ENCODE assay signal across 10 mouse cellular contexts in genomic region chr11:113294518-113294917, GRCm38 (mm10).
DNase-seq lines count a peak whose midpoint lies in the region; ATAC-seq lines count a peak whose summit lies in the region.
"Had no signal": no experiment of that assay in that cellular context is flagged by ENCODE, and none has a peak within 500 bp of the region (broad histone marks: within the 10 kb centered on the region; RNA-seq: fewer than 3 reads in every experiment).

No protein-coding gene starts in this region.

- ATAC-seq in forebrain, embryonic 16.5 days, result peak; percentile 60
- ATAC-seq in neural tube, embryonic 14.5 days (ENCODE audit: low read depth), result peak; percentile 80
- ATAC-seq in liver, embryonic 12.5 days, result no peak

- no peaks in the 10 kb centered on the region for H3K27me3 ChIP-seq in forebrain, embryonic 16.5 days (replicated peaks; ENCODE audit: control insufficient read depth, insufficient read depth, low read length)
- H3K27me3 ChIP-seq in neural tube, embryonic 14.5 days (ENCODE audit: control insufficient read depth, insufficient read depth, low read length), result no peaks in the 10 kb centered on the region
- no peaks in the 10 kb centered on the region for H3K27me3 ChIP-seq in liver, embryonic 12.5 days (replicated peaks)

- no peak overlapping the region for H3K4me2 ChIP-seq in forebrain, embryonic 16.5 days (ENCODE audit: low read length)
- H3K4me2 ChIP-seq in neural tube, embryonic 14.5 days (ENCODE audit: low read depth, low read length), result no peak overlapping the region
- no peak overlapping the region for H3K4me2 ChIP-seq in liver, embryonic 12.5 days

- no peaks in the 10 kb centered on the region for H3K36me3 ChIP-seq in forebrain, embryonic 16.5 days (ENCODE audit: control insufficient read depth, insufficient read depth)
- H3K36me3 ChIP-seq in neural tube, embryonic 14.5 days (ENCODE audit: control insufficient read depth, insufficient read depth, low read length), result no peaks in the 10 kb centered on the region
- no peaks in the 10 kb centered on the region for H3K36me3 ChIP-seq in liver, embryonic 12.5 days

- WGBS in forebrain, embryonic 16.5 days, result 17% methylated on average over 8 of the region's 8 CpGs
- 12% methylated on average over 8 of the region's 8 CpGs for WGBS in neural tube, embryonic 14.5 days
- 59% methylated on average over 8 of the region's 8 CpGs for WGBS in liver, embryonic 12.5 days (ENCODE audit: insufficient replicate concordance)

- peak overlapping the region; percentile 33; the same call in 1 of the 2 replicates for H3K27ac ChIP-seq in forebrain, embryonic 16.5 days (ENCODE audit: low read length)
- peak overlapping the region; percentile 6; the same call in 1 of the 2 replicates for H3K27ac ChIP-seq in neural tube, embryonic 14.5 days (ENCODE audit: low read depth, low read length)
- H3K27ac ChIP-seq in liver, embryonic 12.5 days, result no peak overlapping the region

- peak; percentile 74 for DNase-seq in retina, postnatal 1 day
- no peak for DNase-seq in retina, embryonic 14.5 days (ENCODE audit: low spot score)
- DNase-seq in layer of hippocampus, postnatal 10 days (ENCODE audit: low spot score in 2 of 2), result peak; percentile 38 to 47
- DNase-seq in gastrocnemius, postnatal 4 days (ENCODE audit: low spot score in 2 of 2), result no peak
- DNase-seq in adrenal gland, postnatal 4 days (ENCODE audit: low spot score in 2 of 2), result no peak
- DNase-seq: right cerebral cortex, postnatal 25 days had no signal

- no peak overlapping the region for H3K4me3 ChIP-seq in forebrain, embryonic 16.5 days (replicated peaks; ENCODE audit: low read length)
- H3K4me3 ChIP-seq in neural tube, embryonic 14.5 days (ENCODE audit: low read depth, low read length), result no peak overlapping the region
- H3K4me3 ChIP-seq in liver, embryonic 12.5 days, result no peak overlapping the region
- H3K4me3 ChIP-seq: erythroblast, embryonic 14.5 days had no signal

- H3K4me1 ChIP-seq in forebrain, embryonic 16.5 days (replicated peaks; ENCODE audit: control insufficient read depth, insufficient read depth, low read length), result peaks cover 14% of the 10 kb centered on the region
- H3K4me1 ChIP-seq in neural tube, embryonic 14.5 days (ENCODE audit: control insufficient read depth, insufficient read depth, low read length), result 0 out of 2 replicates have a peak, but pooled peaks cover 3% of the 10 kb centered on the region
- 0 out of 2 replicates have a peak, but pooled peaks cover 3% of the 10 kb centered on the region for H3K4me1 ChIP-seq in liver, embryonic 12.5 days

- H3K9ac ChIP-seq in forebrain, embryonic 16.5 days (replicated peaks; ENCODE audit: low read depth, low read length), result no peak overlapping the region; the same call in 1 of the 2 replicates
- H3K9ac ChIP-seq in neural tube, embryonic 14.5 days (replicated peaks; ENCODE audit: low read depth, low read length), result no peak overlapping the region
- no peak overlapping the region for H3K9ac ChIP-seq in liver, embryonic 12.5 days

- H3K9me3 ChIP-seq in forebrain, embryonic 16.5 days (ENCODE audit: control insufficient read depth, low read length), result no peaks in the 10 kb centered on the region
- no peaks in the 10 kb centered on the region for H3K9me3 ChIP-seq in neural tube, embryonic 14.5 days (ENCODE audit: control insufficient read depth, low read length)
- no peaks in the 10 kb centered on the region for H3K9me3 ChIP-seq in liver, embryonic 12.5 days (replicated peaks)

Comparison
In these comparisons a context has a peak if more than half of its experiments do, and no peak if none do; other contexts are left out.
1. DNase-seq: peak in retina, postnatal 1 day (single experiment) and layer of hippocampus, postnatal 10 days (2 of 2); none in retina, embryonic 14.5 days (single experiment), gastrocnemius, postnatal 4 days (0 of 2) and adrenal gland, postnatal 4 days (0 of 2).